Mouse (Mus musculus): ENCODE results near the gene Slc35c2.

Slc35c2 gene

DNA sequence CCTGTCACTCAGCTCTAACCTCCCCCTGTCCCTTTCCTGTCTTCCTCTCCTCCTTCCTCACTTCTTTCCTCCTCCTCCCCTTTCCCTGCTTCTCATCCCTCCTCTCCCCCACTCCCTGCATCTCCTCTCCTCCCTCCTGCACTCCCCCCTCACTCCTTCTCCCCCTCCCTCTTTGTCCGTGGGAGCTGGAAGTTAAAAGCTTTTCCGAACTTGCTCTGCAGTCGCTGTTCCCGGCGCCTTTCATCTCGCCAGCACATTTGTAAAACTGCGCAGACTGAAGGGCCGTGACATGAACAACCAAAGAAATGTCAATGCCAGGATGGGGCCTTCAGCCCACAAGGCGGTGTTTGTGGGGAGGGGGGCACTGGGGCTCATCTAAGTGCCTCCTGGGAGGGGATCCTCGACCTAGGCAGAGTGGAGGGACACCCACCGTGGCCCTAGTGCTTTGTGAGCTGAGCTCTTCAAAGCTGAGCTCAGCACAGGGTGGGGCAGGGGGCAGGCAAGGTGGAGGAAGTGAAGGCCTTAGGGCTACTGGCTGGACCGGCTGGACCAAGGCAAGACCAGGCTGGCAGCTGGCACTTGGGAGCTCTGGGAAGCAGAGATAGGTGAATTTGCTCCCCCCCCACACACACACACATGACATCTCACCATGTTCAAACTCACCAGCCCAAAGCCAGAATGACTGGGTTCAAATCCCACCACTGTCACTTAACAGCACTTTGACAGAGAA, 49.1 kb downstream of the Slc35c2 start:
- DNase-seq (ENCODE audit: low read depth): no peak

DNA sequence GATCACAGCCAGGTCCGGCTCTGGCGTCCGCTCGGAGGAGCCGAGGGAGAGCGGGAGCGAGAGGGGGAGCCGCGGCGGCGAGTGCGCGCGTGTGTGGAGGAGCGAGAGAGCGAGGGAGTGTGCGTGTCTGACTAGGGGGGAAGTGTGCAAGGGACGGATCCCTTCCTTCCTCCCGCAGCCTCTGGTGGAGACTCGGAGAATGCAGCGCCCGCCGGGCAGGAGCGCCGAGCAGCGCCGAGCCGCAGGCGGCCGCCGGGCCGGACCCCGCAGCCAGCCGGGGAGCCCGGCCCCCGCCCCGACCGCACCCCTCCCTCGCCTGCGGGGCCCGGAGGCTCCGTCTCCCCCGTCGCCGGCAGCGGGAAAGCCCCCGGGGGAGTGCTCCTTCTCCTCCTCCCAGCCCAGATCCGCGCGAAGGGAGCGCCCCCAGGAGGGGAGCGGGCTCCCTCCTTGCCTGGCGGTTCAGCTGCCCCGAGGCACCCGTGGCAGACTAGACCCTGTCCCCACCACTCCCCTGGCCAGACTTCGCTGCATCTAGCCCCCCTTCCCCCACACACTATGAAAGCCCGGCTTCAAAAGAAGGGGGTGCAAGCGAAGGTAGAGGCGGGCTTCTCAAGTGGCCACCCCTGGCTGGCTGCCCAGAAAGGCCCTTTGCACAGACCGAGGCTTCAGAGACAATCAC, 52.9 kb downstream of the Slc35c2 start, which contains the start of gene Cdh22:
Gene Cdh22 (minus strand): TSS at position 241 of the 679 bp plus-strand sequence.
- no peak for DNase-seq (ENCODE audit: low read depth)

DNA sequence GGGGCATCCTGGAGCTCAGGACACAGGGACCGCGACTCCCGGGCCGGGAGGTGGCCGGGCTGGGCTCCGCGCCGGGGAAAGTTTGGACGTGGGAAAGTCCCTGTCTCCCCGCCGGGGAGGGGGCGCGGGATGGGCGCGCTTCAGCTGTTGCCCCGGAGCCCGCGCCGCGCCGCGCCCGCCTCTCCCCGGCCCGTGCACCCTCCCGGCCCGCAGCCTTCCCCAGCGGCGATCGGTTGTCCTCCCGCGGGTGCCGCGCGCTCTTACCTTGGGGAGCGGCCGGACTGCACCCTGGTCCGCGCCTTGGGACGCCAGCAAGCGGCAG, 53.4 kb downstream of the Slc35c2 start:
- no peak for DNase-seq (ENCODE audit: low read depth)

DNA sequence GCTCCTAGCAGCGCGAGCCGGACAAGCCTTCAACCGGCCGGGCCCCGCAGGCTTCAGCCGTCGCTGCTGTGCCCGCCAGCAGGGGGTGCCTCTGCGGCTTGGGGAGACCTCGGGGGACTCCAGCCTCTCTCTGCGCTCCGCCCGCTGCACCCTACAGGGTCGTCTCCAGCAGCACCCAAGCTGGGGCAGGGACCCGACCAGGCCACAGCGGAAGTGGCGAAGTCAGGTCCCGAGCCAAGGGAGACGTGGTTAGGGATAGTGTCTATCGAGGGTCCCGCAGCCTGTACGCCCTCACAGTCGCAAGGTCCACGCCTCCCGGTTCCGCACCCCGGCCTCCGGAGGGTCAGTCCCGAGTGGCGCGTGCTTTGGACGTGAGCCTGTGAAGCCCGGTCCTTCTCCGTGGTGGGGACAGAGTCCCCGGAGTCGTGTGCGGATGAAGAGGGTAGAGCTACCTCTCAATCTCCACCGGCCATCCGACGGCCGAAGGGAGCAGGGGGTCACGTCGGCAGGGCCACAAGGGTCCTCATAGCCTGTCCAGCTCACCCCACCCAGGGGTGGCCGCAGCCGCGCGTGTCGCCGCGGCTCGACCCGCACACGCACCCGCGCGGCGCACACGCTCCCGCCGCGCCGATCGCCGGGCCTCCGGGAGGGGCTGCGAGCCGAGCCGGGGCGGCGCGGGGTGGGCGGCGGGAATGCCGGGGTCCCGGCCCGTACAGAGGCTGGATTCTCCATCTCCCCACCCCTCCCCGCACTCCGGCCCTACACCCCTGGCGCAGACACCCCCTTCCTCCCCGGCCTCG, 54.0 kb downstream of the Slc35c2 start:
- peak; percentile 36 for DNase-seq (ENCODE audit: low read depth)

DNA sequence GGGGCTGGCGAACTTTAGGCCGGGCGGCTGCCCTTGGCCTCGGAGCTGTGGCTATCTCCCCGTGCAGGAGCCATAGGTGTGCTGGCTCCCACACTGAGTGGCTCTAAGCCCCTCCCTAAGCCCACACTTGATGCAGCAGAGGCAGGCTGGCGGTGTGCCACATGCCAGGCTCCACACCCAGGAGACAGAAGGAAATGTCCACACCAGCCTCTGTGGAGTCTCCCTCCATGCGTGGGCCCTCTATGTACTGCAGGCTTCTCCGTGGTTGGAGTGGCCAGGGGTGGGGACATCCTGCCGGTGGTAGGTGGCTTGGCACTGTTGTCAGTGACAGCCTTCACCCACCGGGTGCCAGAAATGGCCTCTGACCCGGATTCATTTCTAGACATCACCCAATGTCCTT, 58.6 kb downstream of the Slc35c2 start:
- no peak for DNase-seq (ENCODE audit: low read depth)
